Mouse (Mus musculus): ENCODE data around the gene Fam71a.

- TF ChIP-seq POLR2A (IDR thresholded peaks at IDR 0.05; ENCODE audit: low read depth, low read length) (no peak), CTCF (conservative IDR thresholded peaks at IDR 0.05; ENCODE audit: insufficient read depth, insufficient read length, low read depth, low read length) (no peak)
Observed at GRCm38 (mm10) chr1:191150924-191151605, 13.6 kb downstream of the Fam71a start.

Data from kidney, adult 2 months (tissue).